8 mouse cellular contexts compared by ENCODE assay signal in genomic region chr6:100206741-100207275, GRCm38 (mm10).
DNase-seq lines count a peak whose midpoint lies in the region; ATAC-seq lines count a peak whose summit lies in the region.

No protein-coding gene starts in this region.

- H3K27me3 ChIP-seq in kidney, embryonic 15.5 days: peaks cover 54% of the 10 kb centered on the region
- H3K27me3 ChIP-seq in limb, embryonic 12.5 days: peaks cover 55% of the 10 kb centered on the region

- H3K36me3 ChIP-seq in kidney, embryonic 15.5 days: no peaks in the 10 kb centered on the region
- no peaks in the 10 kb centered on the region for H3K36me3 ChIP-seq in limb, embryonic 12.5 days

- no peak overlapping the region for H3K9ac ChIP-seq in kidney, embryonic 15.5 days
- H3K9ac ChIP-seq in limb, embryonic 12.5 days (replicated peaks): no peak overlapping the region

- H3K4me3 ChIP-seq in kidney, embryonic 15.5 days (replicated peaks): 0 out of 2 replicates have a peak overlapping the region, but pooled peaks have one; percentile 2
- no peak overlapping the region for H3K4me3 ChIP-seq in limb, embryonic 12.5 days (replicated peaks)

- 5% methylated on average over 14 of the region's 14 CpGs for WGBS in kidney, embryonic 15.5 days
- WGBS in limb, embryonic 12.5 days: 1% methylated on average over 14 of the region's 14 CpGs

- no peaks in the 10 kb centered on the region for H3K9me3 ChIP-seq in kidney, embryonic 15.5 days (replicated peaks)
- H3K9me3 ChIP-seq in limb, embryonic 12.5 days: no peaks in the 10 kb centered on the region

- peak; percentile 46 for ATAC-seq in kidney, embryonic 15.5 days (replicated peaks; ENCODE audit: low FRiP score)
- ATAC-seq in limb, embryonic 12.5 days (ENCODE audit: insufficient number of reproducible peaks, insufficient read depth, low FRiP score, low TSS enrichment, low read depth): 0 out of 2 replicates have a peak, but pooled peaks have one; percentile 37

- H3K4me2 ChIP-seq in kidney, embryonic 15.5 days: peak overlapping the region; percentile 27
- peak overlapping the region; percentile 23 for H3K4me2 ChIP-seq in limb, embryonic 12.5 days

- intact Hi-C loops in left cerebral cortex, postnatal 4 days (cut with DNase I): no loop called here

- DNase-seq in left cerebral cortex, adult 11 months (ENCODE audit: low spot score): peak; percentile 87
- no peak for DNase-seq in left cerebral cortex, postnatal 4 days
- DNase-seq in frontal cortex, postnatal 36 days (ENCODE audit: low spot score in 2 of 2): peak; percentile 83 to 91
- peak; percentile 52 for DNase-seq in retina, embryonic 14.5 days (ENCODE audit: low spot score)
- no peak for DNase-seq in ovary, postnatal 10 days (ENCODE audit: low spot score)
- no peak for DNase-seq in ovary, postnatal 36 days (ENCODE audit: low spot score)

- H3K4me1 ChIP-seq in kidney, embryonic 15.5 days: peaks cover 39% of the 10 kb centered on the region
- peaks cover 37% of the 10 kb centered on the region for H3K4me1 ChIP-seq in limb, embryonic 12.5 days (replicated peaks)

- H3K27ac ChIP-seq in kidney, embryonic 15.5 days: no peak overlapping the region
- no peak overlapping the region for H3K27ac ChIP-seq in limb, embryonic 12.5 days

Comparison
In these comparisons a context has a peak if more than half of its experiments do, and no peak if none do; other contexts are left out.
1. DNase-seq: peak in left cerebral cortex, adult 11 months (single experiment), frontal cortex, postnatal 36 days (2 of 2) and retina, embryonic 14.5 days (single experiment); none in left cerebral cortex, postnatal 4 days (single experiment), ovary, postnatal 10 days (single experiment) and ovary, postnatal 36 days (single experiment).